Mouse (Mus musculus) G1E (cell line): ENCODE measurements at regions not wholly inside any gene's neighbourhood (a gene's known extent, or its start where the extent isn't known, plus 50 kb on each side); places are given as distances from the start of the nearest gene placed in this dataset.

Experiments
- CTCF ChIP-seq: IDR thresholded peaks from 2 replicates; pipeline ENCODE4 v1.5.1; 2012; ENCODE audit warnings: low read depth, low read length, inconsistent platforms, mixed read lengths
- GATA1 ChIP-seq: IDR thresholded peaks from 2 replicates; pipeline ENCODE4 v1.6.1; 2012; ENCODE audit warnings: borderline replicate concordance, low read length, inconsistent platforms, mixed read lengths
- GATA2 ChIP-seq: IDR thresholded peaks from 2 replicates; pipeline ENCODE4 v1.6.1; 2012; ENCODE audit warnings: low read depth, low read length, inconsistent platforms, borderline replicate concordance
- POLR2AphosphoS5 ChIP-seq: IDR thresholded peaks from 2 replicates; pipeline ENCODE4 v1.6.1; 2012; ENCODE audit warnings: low read depth, low read length, inconsistent platforms; ENCODE audit not compliant: insufficient replicate concordance
- TAL1 ChIP-seq: conservative IDR thresholded peaks from 2 replicates; pipeline ENCODE4 v1.6.1; 2012; ENCODE audit warnings: low read depth, low read length, inconsistent platforms, mixed read lengths

DNA sequence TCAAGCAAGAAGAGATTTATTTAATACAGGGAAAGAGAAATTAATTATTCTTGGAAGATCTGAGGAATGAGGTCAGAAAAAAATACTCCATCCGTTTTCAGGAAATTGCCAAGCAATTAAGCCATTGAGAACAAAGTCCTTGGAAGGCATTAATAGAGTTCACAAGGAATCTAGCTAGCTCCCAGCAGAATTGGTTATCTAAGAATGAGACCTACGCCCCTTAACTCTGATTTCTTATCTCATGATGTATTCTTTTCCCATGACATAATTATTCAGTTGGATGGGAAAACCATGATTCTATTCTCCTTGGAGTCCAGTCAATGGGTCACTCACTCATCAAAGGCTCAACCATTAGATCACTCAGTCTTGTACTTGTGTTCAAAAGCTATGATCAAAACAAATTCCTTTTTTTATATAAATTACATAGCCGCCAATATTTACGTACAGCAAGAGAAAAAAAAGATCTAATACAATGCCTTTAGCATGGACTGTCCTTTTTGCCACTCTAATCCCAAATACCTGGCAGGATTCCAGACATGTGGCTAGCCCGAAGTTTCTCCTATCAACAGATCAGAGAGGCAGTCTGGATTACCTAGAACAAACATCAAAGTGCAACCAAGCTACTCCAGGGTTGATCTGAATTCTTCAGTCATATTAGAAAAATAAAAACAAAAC lies 213.3 kb downstream of the Galc start:
- TF ChIP-seq CTCF (no peak), POLR2AphosphoS5 (no peak), GATA1 (no peak), TAL1 (no peak), GATA2 (no peak)
